Mouse (Mus musculus) heart, postnatal 0 days (tissue): ENCODE results near the gene Cstb.

Experiments used
- CTCF ChIP-seq: IDR thresholded peaks from 2 replicates; pipeline ENCODE4 v1.5.1; 2016; ENCODE audit warnings: antibody characterized with exemption, control low read depth, low read depth
- EP300 ChIP-seq: IDR thresholded peaks from 2 replicates; pipeline ENCODE4 v1.6.1; 2016; ENCODE audit warnings: antibody characterized with exemption, low read depth

DNA sequence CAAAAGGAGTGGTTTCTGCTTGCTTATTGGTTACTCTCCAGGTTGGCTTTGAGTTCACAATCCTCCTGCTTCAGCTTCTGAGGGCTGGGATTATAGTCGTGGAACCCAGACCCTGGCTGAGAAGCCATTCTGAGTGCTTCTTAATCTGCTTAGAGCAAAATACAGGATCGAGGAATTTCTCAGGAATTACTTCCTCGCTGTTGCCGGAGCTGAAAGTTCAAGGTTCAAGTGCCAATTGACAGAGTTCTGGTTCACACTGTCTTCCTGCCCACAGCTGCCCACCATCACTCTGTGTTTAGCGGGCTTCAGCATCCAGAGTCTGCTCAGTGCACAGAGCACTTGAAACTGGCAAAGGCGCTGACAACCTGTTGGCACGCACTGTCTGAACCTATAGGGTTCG lies 49.3 kb downstream of the Cstb start:
- no peak for TF ChIP-seq EP300
- TF ChIP-seq CTCF: no peak
